Mouse (Mus musculus): Measurements from ENCODE around the gene Twnk. TPM values are rescaled to one million over a fixed set of nuclear protein-coding genes. Genes with fewer than 3 reads are reported as not detected.

The Twnk gene
- polyA plus RNA-seq, 1 experiment = 14.8 TPM

- no peaks in the 10 kb centered on the region for H3K27me3 ChIP-seq (replicated peaks; ENCODE audit: control insufficient read depth, insufficient read depth, low read length)
- no peaks in the 10 kb centered on the region for H3K4me1 ChIP-seq (ENCODE audit: control insufficient read depth, insufficient read depth, low read length)
- DNase-seq = peak; percentile 50
- 19% methylated on average over 11 of the region's 11 CpGs for WGBS
- peak overlapping the region; percentile 50 for H3K4me3 ChIP-seq (ENCODE audit: insufficient read depth, low read depth, low read length)
- no peaks in the 10 kb centered on the region for H3K36me3 ChIP-seq (ENCODE audit: control insufficient read depth, insufficient read depth, low read length)
- H3K27ac ChIP-seq (ENCODE audit: insufficient read depth, low read depth, low read length) = peak overlapping the region; percentile 87
- no peak for TF ChIP-seq CTCF (conservative IDR thresholded peaks at IDR 0.05; ENCODE audit: insufficient read depth, insufficient read length, low read depth, low read length)
- TF ChIP-seq POLR2A (IDR thresholded peaks at IDR 0.05; ENCODE audit: low read depth, low read length) = no peak
These were observed 42.6 kb downstream of the Twnk start for GRCm38 (mm10) chr19:45047935-45048643.

- no peaks in the 10 kb centered on the region for H3K27me3 ChIP-seq (replicated peaks; ENCODE audit: control insufficient read depth, insufficient read depth, low read length)
- peak overlapping the region; percentile 87 for H3K27ac ChIP-seq (ENCODE audit: insufficient read depth, low read depth, low read length)
- peak overlapping the region; percentile 50 for H3K4me3 ChIP-seq (ENCODE audit: insufficient read depth, low read depth, low read length)
- WGBS = 64% methylated on average over 12 of the region's 12 CpGs
- TF ChIP-seq POLR2A (IDR thresholded peaks at IDR 0.05; ENCODE audit: low read depth, low read length) (no peak), CTCF (conservative IDR thresholded peaks at IDR 0.05; ENCODE audit: insufficient read depth, insufficient read length, low read depth, low read length) (no peak)
- no peaks in the 10 kb centered on the region for H3K4me1 ChIP-seq (ENCODE audit: control insufficient read depth, insufficient read depth, low read length)
- DNase-seq = peak; percentile 36
- H3K36me3 ChIP-seq (ENCODE audit: control insufficient read depth, insufficient read depth, low read length) = no peaks in the 10 kb centered on the region
These were observed 43.3 kb downstream of the Twnk start for GRCm38 (mm10) chr19:45048644-45049365.

- DNase-seq = no peak
- Histone ChIP-seq H3K4me1 (ENCODE audit: control insufficient read depth, insufficient read depth, low read length) (no peaks in the 10 kb centered on the region), H3K27me3 (replicated peaks; ENCODE audit: control insufficient read depth, insufficient read depth, low read length) (no peaks in the 10 kb centered on the region), H3K27ac (ENCODE audit: insufficient read depth, low read depth, low read length) (no peak overlapping the region), H3K4me3 (ENCODE audit: insufficient read depth, low read depth, low read length) (no peak overlapping the region), H3K36me3 (ENCODE audit: control insufficient read depth, insufficient read depth, low read length) (no peaks in the 10 kb centered on the region)
- WGBS = 61% methylated on average over 9 of the region's 9 CpGs
- TF ChIP-seq CTCF (conservative IDR thresholded peaks at IDR 0.05; ENCODE audit: insufficient read depth, insufficient read length, low read depth, low read length) (no peak), POLR2A (IDR thresholded peaks at IDR 0.05; ENCODE audit: low read depth, low read length) (no peak)
These were observed 44.1 kb downstream of the Twnk start for GRCm38 (mm10) chr19:45049523-45049922.

GRCm38 (mm10) chr19:45053451-45053850 lies 48.0 kb downstream of the Twnk start:
- Histone ChIP-seq H3K27me3 (replicated peaks; ENCODE audit: control insufficient read depth, insufficient read depth, low read length) (no peaks in the 10 kb centered on the region), H3K36me3 (ENCODE audit: control insufficient read depth, insufficient read depth, low read length) (no peaks in the 10 kb centered on the region), H3K4me1 (ENCODE audit: control insufficient read depth, insufficient read depth, low read length) (peaks cover 7% of the 10 kb centered on the region; the same call in 1 of the 2 replicates), H3K4me3 (ENCODE audit: insufficient read depth, low read depth, low read length) (no peak overlapping the region), H3K27ac (ENCODE audit: insufficient read depth, low read depth, low read length) (no peak overlapping the region)
- TF ChIP-seq CTCF (conservative IDR thresholded peaks at IDR 0.05; ENCODE audit: insufficient read depth, insufficient read length, low read depth, low read length) = no peak
- no peak for TF ChIP-seq POLR2A (IDR thresholded peaks at IDR 0.05; ENCODE audit: low read depth, low read length)
- no peak for DNase-seq
- 88% methylated on average over 8 of the region's 8 CpGs for WGBS

- WGBS = 81% methylated on average over 6 of the region's 6 CpGs
- Histone ChIP-seq H3K27me3 (replicated peaks; ENCODE audit: control insufficient read depth, insufficient read depth, low read length) (no peaks in the 10 kb centered on the region), H3K4me3 (ENCODE audit: insufficient read depth, low read depth, low read length) (no peak overlapping the region), H3K4me1 (ENCODE audit: control insufficient read depth, insufficient read depth, low read length) (peaks cover 7% of the 10 kb centered on the region; the same call in 1 of the 2 replicates), H3K27ac (ENCODE audit: insufficient read depth, low read depth, low read length) (no peak overlapping the region), H3K36me3 (ENCODE audit: control insufficient read depth, insufficient read depth, low read length) (no peaks in the 10 kb centered on the region)
- DNase-seq = no peak
- no peak for TF ChIP-seq POLR2A (IDR thresholded peaks at IDR 0.05; ENCODE audit: low read depth, low read length)
These were observed 49.6 kb downstream of the Twnk start for GRCm38 (mm10) chr19:45054892-45055690.

- H3K4me1 ChIP-seq (ENCODE audit: control insufficient read depth, insufficient read depth, low read length) = peaks cover 7% of the 10 kb centered on the region; the same call in 1 of the 2 replicates
- H3K27me3 ChIP-seq (replicated peaks; ENCODE audit: control insufficient read depth, insufficient read depth, low read length) = no peaks in the 10 kb centered on the region
- peak; percentile 56 for TF ChIP-seq CTCF (conservative IDR thresholded peaks at IDR 0.05; ENCODE audit: insufficient read depth, insufficient read length, low read depth, low read length)
- TF ChIP-seq POLR2A (IDR thresholded peaks at IDR 0.05; ENCODE audit: low read depth, low read length) = no peak
- 32% methylated on average over 4 of the region's 4 CpGs for WGBS
- no peak overlapping the region for H3K4me3 ChIP-seq (ENCODE audit: insufficient read depth, low read depth, low read length)
- no peaks in the 10 kb centered on the region for H3K36me3 ChIP-seq (ENCODE audit: control insufficient read depth, insufficient read depth, low read length)
- H3K27ac ChIP-seq (ENCODE audit: insufficient read depth, low read depth, low read length) = no peak overlapping the region
- DNase-seq = peak; percentile 68
These were observed 50.9 kb downstream of the Twnk start for GRCm38 (mm10) chr19:45056364-45056763.
